9 mouse cellular contexts compared by ENCODE assay signal in the genomic region with DNA sequence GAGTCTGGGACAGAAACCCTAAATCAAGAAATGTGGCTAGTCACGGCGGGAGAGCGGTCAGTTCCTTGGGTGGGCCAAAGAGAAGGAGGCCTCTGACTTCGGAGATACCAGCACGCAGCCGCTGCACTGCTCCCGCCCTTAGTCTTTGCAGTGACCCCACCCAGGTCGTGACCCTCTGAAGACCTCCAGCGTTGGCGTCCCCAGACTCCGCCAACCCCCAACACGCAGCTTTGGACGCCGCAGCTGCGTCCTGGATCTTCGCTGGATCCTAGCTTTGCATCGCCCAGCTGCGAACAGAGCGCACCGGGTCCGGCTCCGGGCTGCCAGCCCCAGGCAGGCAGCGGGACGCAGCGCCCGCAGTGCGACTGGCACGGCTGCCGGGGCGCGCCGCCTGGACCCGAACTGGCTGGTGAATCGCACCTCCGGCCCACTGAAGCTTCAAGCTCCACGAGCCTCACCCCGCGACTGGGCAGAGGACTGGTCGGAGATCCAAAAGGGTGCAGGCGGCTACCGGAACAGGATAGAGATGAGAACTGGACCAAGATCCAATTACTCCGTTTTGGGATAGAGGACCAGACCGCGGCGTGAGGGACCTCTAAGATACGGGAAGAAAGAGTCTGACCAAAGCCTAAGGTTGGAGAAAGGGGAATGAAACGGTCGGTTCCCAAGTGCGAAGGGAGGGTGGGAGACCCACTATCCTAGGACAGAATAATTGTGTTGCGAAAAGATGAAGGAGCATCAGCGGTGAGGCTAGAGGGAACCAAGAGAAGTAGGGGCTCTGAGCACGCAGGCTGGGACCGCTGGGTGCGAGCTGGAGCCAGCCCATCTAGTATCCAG. TPM values are rescaled to one million over a fixed set of nuclear protein-coding genes. Genes with fewer than 3 reads are reported as not detected.
DNase-seq lines count a peak whose midpoint lies in the region; ATAC-seq lines count a peak whose summit lies in the region.
"Had no signal": no experiment of that assay in that cellular context is flagged by ENCODE, and none has a peak within 500 bp of the region (broad histone marks: within the 10 kb centered on the region; RNA-seq: fewer than 3 reads in every experiment).

No protein-coding gene starts in this region.

- peak overlapping the region; percentile 47 for H3K4me3 ChIP-seq in heart, embryonic 11.5 days (ENCODE audit: low read depth, low read length)
- peak overlapping the region; percentile 51 for H3K4me3 ChIP-seq in liver, embryonic 16.5 days (ENCODE audit: low read depth, low read length)
- peak overlapping the region; percentile 59 for H3K4me3 ChIP-seq in stomach, embryonic 16.5 days (replicated peaks; ENCODE audit: low read length)

- no peaks in the 10 kb centered on the region for H3K9me3 ChIP-seq in heart, embryonic 11.5 days (replicated peaks; ENCODE audit: control insufficient read depth, low read length)
- H3K9me3 ChIP-seq in liver, embryonic 16.5 days (replicated peaks; ENCODE audit: control insufficient read depth, low read length), result no peaks in the 10 kb centered on the region
- H3K9me3 ChIP-seq in stomach, embryonic 16.5 days (replicated peaks; ENCODE audit: control insufficient read depth, low read length), result no peaks in the 10 kb centered on the region

- H3K9ac ChIP-seq in heart, embryonic 11.5 days (ENCODE audit: low read depth, low read length), result peak overlapping the region; percentile 59
- H3K9ac ChIP-seq in liver, embryonic 16.5 days (ENCODE audit: low read depth, low read length), result no peak overlapping the region
- peak overlapping the region; percentile 18; the same call in 1 of the 2 replicates for H3K9ac ChIP-seq in stomach, embryonic 16.5 days (ENCODE audit: low read length)

- peaks cover 10% of the 10 kb centered on the region for H3K4me1 ChIP-seq in heart, embryonic 11.5 days (ENCODE audit: control insufficient read depth, insufficient read depth, low read length)
- peaks cover 4% of the 10 kb centered on the region; the same call in 1 of the 2 replicates for H3K4me1 ChIP-seq in liver, embryonic 16.5 days (ENCODE audit: control insufficient read depth, low read depth, low read length)
- peaks cover 12% of the 10 kb centered on the region; the same call in 1 of the 2 replicates for H3K4me1 ChIP-seq in stomach, embryonic 16.5 days (ENCODE audit: control insufficient read depth, insufficient read depth, low read length)

- no peak overlapping the region for H3K27ac ChIP-seq in heart, embryonic 11.5 days (ENCODE audit: low read depth, low read length)
- no peak overlapping the region for H3K27ac ChIP-seq in liver, embryonic 16.5 days (ENCODE audit: low read length)
- H3K27ac ChIP-seq in stomach, embryonic 16.5 days (ENCODE audit: low read length), result no peak overlapping the region

- no peaks in the 10 kb centered on the region for H3K36me3 ChIP-seq in heart, embryonic 11.5 days (ENCODE audit: control insufficient read depth, insufficient read depth, low read length)
- H3K36me3 ChIP-seq in liver, embryonic 16.5 days (ENCODE audit: control insufficient read depth, insufficient read depth), result no peaks in the 10 kb centered on the region
- no peaks in the 10 kb centered on the region for H3K36me3 ChIP-seq in stomach, embryonic 16.5 days (ENCODE audit: control insufficient read depth, insufficient read depth, low read length)
- H3K36me3 ChIP-seq: G1E had no signal

- 2% methylated on average over 54 of the region's 54 CpGs for WGBS in heart, embryonic 11.5 days (ENCODE audit: insufficient replicate concordance)
- under 1% methylated on average over 54 of the region's 54 CpGs for WGBS in liver, embryonic 16.5 days (ENCODE audit: insufficient replicate concordance)
- under 1% methylated on average over 54 of the region's 54 CpGs for WGBS in stomach, embryonic 16.5 days

- peaks cover 62% of the 10 kb centered on the region for H3K27me3 ChIP-seq in heart, embryonic 11.5 days (ENCODE audit: control insufficient read depth, insufficient read depth, low read length)
- peaks cover 48% of the 10 kb centered on the region for H3K27me3 ChIP-seq in liver, embryonic 16.5 days (ENCODE audit: control insufficient read depth, insufficient read depth, low read depth, low read length)
- peaks cover 37% of the 10 kb centered on the region for H3K27me3 ChIP-seq in stomach, embryonic 16.5 days (ENCODE audit: control insufficient read depth, insufficient read depth, low read length)

- DNase-seq in heart, postnatal 25 days (ENCODE audit: low spot score), result no peak
- peak; percentile 48 for DNase-seq in thymus, postnatal 4 days
- no peak for DNase-seq in thymus, postnatal 25 days
- DNase-seq in gastrocnemius, postnatal 25 days, result peak; percentile 11
- DNase-seq in ovary, postnatal 14 days (ENCODE audit: low spot score), result no peak

- H3K4me2 ChIP-seq in heart, embryonic 11.5 days, result peak overlapping the region; percentile 72
- peak overlapping the region; percentile 57 for H3K4me2 ChIP-seq in liver, embryonic 16.5 days (ENCODE audit: low read depth, low read length)
- H3K4me2 ChIP-seq in stomach, embryonic 16.5 days (ENCODE audit: low read depth, low read length), result peak overlapping the region; percentile 92

- intact Hi-C loops in heart, postnatal 25 days (cut with DNase I), result no loop called here

- ATAC-seq in heart, embryonic 11.5 days (replicated peaks; ENCODE audit: insufficient number of reproducible peaks, low FRiP score, low TSS enrichment), result no peak
- ATAC-seq in liver, embryonic 16.5 days (ENCODE audit: low read depth), result no peak
- no peak for ATAC-seq in stomach, embryonic 16.5 days (ENCODE audit: insufficient read depth, low FRiP score)

RNA-seq across cellular contexts. Expression of a gene that starts 1.0 kb away (rescaled TPM):
- 0.29 and 0.46 TPM in 2 replicates for polyA plus RNA-seq in heart, embryonic 11.5 days (2014; fragmentation: Nextera tagmentation; extraction: Ambion mirVana)
- under 1 TPM; 0.36 to 0.60 TPM for total RNA-seq in heart, postnatal 25 days (2021)
- under 1 TPM; 0.20 to 0.48 TPM for total RNA-seq in gastrocnemius, postnatal 25 days (2021)
- polyA plus RNA-seq in liver, embryonic 16.5 days (2015; fragmentation: Nextera tagmentation; extraction: Ambion mirVana), result 0.02 and 0.11 TPM in 2 replicates
- 0.63 and 1.1 TPM in 2 replicates for polyA plus RNA-seq in stomach, embryonic 16.5 days (2015; fragmentation: Nextera tagmentation; extraction: Ambion mirVana)
- polyA plus RNA-seq: G1E had no signal

RNA-seq across cellular contexts. Expression of a gene that starts 1.2 kb away (rescaled TPM):
- 0.07 and 0.10 TPM in 2 replicates for polyA plus RNA-seq in heart, embryonic 11.5 days (2014; fragmentation: Nextera tagmentation; extraction: Ambion mirVana)
- total RNA-seq in heart, postnatal 25 days (2021), result not detected
- not detected for total RNA-seq in gastrocnemius, postnatal 25 days (2021)
- polyA plus RNA-seq in liver, embryonic 16.5 days (2015; fragmentation: Nextera tagmentation; extraction: Ambion mirVana), result not detected in 2 replicates
- 0.14 TPM in 1 of 2 replicates, not detected in the other for polyA plus RNA-seq in stomach, embryonic 16.5 days (2015; fragmentation: Nextera tagmentation; extraction: Ambion mirVana)
- total RNA-seq: G1E had no signal
- polyA plus RNA-seq: G1E had no signal

RNA-seq across cellular contexts. Expression of a gene that starts 48.9 kb away (rescaled TPM):
- polyA plus RNA-seq in heart, embryonic 11.5 days (2014; fragmentation: Nextera tagmentation; extraction: Ambion mirVana), result 125 and 143 TPM in 2 replicates
- 10 to 100 TPM; 27.1 to 29.1 TPM for total RNA-seq in heart, postnatal 25 days (2021)
- 10 to 100 TPM; 16.6 to 20.0 TPM for total RNA-seq in gastrocnemius, postnatal 25 days (2021)
- polyA plus RNA-seq in liver, embryonic 16.5 days (2015; fragmentation: Nextera tagmentation; extraction: Ambion mirVana), result 68.3 and 68.4 TPM in 2 replicates
- 151 and 164 TPM in 2 replicates for polyA plus RNA-seq in stomach, embryonic 16.5 days (2015; fragmentation: Nextera tagmentation; extraction: Ambion mirVana)

Comparison
In these comparisons a context has a peak if more than half of its experiments do, and no peak if none do; other contexts are left out.
1. DNase-seq: peak in thymus, postnatal 4 days (single experiment) and gastrocnemius, postnatal 25 days (single experiment); none in heart, postnatal 25 days (single experiment), thymus, postnatal 25 days (single experiment) and ovary, postnatal 14 days (single experiment).
2. Peak in every context shown above with its lines, with median percentiles within 50 percentile points of each other: H3K4me2 ChIP-seq and H3K4me3 ChIP-seq.